Mouse (Mus musculus) left cerebral cortex, adult 9 months (tissue): ENCODE data around the gene Adrb1.
"Not testable (repeated sequence)": the region's sequence is repeated elsewhere in the genome, so short reads cannot be mapped to it uniquely, and the experiment has no call there.

Experiments
- DNase-seq, 2 experiments: peaks; one replicate each; pipeline ENCODE4 v3.0.0; 2022; ENCODE audit warnings: low spot score in 2 of 2

The Adrb1 gene

DNA sequence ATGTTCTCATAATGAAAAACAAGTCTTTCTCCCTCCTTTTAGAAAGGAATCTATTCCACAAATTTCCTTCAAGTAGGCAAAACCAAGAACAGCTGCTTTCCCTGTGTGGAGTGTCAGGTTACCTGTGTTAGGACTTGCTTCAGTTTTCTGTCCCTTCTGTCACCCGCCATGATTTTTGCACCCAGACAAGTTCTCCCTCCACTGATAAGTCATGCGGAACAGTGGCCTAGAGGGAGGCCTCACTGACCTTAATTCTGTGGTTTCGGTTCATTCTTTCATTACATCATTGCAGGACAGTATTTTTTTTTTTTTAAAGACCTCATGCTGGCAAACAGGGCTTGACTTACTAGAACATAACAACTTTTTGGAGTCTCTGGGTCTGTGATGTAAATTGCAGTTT lies 27.3 kb downstream of the Adrb1 start:
- DNase-seq = no peak

- no peak for DNase-seq
These were observed 28.7 kb downstream of the Adrb1 start for GRCm38 (mm10) chr19:56750709-56751108.

GRCm38 (mm10) chr19:56754456-56754855 lies 32.5 kb downstream of the Adrb1 start:
- not testable (repeated sequence) for DNase-seq

DNA sequence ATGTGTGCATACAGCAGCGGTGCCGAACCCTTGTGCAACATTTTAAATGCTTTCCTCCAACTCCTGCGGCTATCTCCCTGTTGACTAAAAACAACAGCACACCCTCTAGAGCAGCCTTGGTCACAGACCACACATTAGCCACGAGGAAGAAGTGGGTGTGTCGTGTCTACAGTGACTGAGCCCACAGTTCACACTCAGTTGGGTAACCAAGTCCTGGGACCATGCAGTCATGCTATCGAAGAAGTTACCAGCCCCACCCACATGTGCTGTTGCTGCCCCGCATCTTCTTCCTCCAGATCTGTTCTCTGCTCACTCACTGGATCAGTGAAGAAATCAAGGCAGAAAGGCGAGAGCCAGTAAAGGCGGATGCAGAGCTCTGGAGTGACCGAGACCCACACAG lies 34.4 kb downstream of the Adrb1 start:
- no peak for DNase-seq

DNA sequence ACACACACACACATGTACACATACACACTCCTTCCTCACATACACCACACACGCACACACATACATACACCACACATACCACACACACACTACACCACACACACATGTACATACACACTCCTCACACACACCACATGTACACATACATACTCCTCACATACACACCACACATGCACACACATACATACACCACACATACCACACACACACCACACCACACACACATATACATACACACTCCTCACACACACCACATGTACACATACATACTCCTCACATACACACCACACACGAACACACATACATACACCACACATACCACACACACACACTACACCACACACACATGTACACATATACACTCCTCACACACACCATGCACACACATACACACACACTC lies 36.3 kb downstream of the Adrb1 start:
- DNase-seq = no peak

- peak in 1 of 2 experiments; percentile 47 for DNase-seq
These were observed 37.7 kb downstream of the Adrb1 start for GRCm38 (mm10) chr19:56759740-56760139.

- DNase-seq = no peak
These were observed 38.4 kb downstream of the Adrb1 start for GRCm38 (mm10) chr19:56760306-56760940.

DNA sequence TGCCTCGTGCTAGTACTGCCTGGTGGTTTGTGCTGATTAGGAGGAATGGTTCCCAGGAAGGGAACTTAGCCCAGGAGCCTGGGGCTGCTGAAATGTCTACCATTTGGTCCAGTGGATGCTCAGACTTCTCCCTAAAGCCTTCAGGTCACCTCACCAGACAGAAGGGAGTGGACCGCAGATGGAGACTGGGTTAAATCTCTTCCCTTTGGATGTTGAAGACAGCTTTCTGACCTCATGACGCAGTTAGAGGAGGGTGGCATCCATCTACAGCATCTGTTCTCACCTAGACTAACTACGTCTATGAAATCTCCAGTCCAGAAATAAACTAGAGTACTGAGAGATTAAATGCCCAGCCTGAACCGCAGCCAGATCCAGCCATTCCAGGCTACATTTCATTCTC lies 39.1 kb downstream of the Adrb1 start:
- DNase-seq = no peak

- DNase-seq = no peak
These were observed 39.7 kb downstream of the Adrb1 start for GRCm38 (mm10) chr19:56761727-56762126.

GRCm38 (mm10) chr19:56762686-56763085 lies 40.7 kb downstream of the Adrb1 start:
- no peak for DNase-seq

DNA sequence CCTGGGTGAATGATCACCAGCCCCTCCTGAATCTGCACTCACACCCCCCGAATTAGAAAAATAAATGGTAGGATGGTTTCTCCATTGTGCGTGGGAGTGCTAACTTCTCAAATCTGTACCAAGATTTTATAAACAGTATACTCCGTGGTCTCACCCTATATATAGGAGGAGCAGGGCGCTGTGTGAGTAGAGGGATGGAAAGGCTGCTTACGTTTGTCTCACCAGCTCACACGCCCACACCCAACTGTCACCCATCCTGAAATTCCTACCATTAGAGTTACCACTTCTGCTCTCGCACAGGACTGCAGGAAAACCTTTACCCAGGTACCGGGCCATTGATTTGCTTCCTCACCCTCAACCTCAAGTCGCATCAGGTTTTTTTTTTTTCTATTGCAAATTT lies 47.0 kb downstream of the Adrb1 start:
- peak in 1 of 2 experiments; percentile 54 for DNase-seq

DNA sequence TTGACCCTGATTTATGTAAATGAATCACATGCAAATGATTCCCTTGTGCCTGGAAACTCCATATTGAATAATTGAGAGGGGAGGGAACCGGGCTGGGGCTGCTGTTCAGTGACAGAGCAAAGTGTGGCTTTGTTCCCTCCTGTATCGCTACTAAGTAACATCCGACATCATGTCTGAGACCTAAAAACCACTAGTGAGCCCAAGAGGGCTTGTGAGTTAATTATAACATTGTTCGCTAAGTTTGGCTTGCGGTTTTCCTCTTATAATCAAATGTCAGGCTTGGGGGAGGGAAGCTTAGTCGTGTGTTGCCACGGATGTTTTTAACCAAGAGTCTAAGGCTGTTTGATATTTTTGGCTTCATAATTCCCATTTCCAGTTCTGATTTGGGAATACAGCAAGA lies 50.2 kb downstream of the Adrb1 start:
- no peak for DNase-seq

GRCm38 (mm10) chr19:56773393-56773971 lies 51.5 kb downstream of the Adrb1 start:
- DNase-seq = no peak

DNA sequence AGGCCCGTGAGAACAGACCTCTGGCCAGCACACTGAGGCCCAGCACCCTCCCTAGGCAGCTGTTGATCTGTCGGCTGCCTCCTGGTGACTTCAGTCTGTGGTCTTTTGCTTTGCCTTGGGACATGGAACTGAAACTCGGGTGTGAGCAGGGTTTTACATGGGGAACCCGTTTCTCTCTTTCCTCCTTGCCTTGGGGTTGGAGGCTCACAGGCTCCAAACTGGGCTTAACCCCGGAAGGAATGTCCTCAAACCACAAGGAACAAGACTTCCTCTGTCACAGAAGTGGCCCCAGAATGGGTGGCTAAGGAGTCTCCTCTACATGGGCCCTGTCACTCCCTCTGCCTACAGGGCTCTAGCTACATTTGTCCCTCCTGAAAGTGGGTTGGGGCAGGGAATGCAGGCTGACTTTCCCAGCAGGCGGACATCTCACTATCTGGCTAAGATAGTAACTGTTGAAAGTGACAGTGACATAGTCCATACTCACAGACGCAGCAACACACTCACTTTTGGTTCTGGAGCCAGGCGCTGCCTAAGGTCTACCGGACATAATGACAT lies 52.5 kb downstream of the Adrb1 start:
- DNase-seq = no peak

DNA sequence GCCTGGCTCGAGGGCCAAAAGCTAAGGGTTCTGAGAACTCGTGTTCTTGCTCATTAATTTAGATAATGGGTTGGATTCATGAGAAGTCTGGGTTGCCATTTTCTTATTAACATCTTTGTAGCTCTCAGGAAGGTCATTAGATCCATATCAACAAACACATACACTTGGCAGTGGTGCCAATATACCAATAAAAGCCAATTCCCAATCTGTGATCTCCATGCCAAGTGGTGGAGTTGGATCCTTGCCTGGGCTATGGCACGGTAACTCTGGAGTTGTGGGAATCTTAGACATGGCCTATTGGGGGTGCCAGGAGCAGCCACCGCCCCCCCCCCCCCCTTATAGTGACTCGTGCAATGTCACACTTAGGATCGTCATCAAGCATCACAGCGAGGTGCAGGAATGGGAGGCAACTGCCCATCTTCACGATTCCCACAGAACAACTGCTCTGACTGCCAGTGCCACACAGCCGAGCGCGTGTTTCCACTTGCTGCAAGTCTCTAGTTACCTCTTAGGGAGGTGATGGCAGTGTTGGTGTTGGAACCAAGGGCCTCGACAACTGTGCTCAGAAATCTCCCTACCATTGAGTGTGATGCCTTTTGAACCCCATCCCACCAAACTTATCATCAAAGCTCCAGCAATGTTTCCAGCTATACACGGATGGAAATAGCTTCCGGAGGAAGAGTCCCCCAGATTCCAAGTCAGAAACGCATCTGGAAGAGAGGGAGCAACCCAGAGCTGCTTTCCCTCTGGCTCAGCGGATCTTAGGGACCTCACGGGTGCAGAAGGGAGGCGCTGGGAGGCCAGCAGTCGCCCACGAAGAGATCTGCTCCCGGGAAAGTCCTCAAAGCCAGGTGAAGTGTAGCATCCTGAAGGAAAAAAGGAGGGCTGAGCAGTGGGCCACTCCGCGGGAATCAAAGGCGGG lies 53.2 kb downstream of the Adrb1 start:
- DNase-seq = no peak

GRCm38 (mm10) chr19:56775893-56776718 lies 54.1 kb downstream of the Adrb1 start:
- DNase-seq = no peak

- DNase-seq = peak in 1 of 2 experiments; percentile 52
These were observed 54.9 kb downstream of the Adrb1 start for GRCm38 (mm10) chr19:56776719-56777382.

- not testable (repeated sequence) for DNase-seq
These were observed 56.5 kb downstream of the Adrb1 start for GRCm38 (mm10) chr19:56778532-56778931.
